Mouse (Mus musculus) heart, adult 2 months (tissue): ENCODE data around the gene Stx2. TPM values are rescaled to one million over a fixed set of nuclear protein-coding genes. Genes with fewer than 3 reads are reported as not detected.
"Not testable (repeated sequence)": the region's sequence is repeated elsewhere in the genome, so short reads cannot be mapped to it uniquely, and the experiment has no call there.

Experiments used
- DNase-seq, 2 experiments: peaks; one replicate each; pipeline ENCODE4 v3.0.0; 2021
- H3K27ac ChIP-seq: fragments of 200-600 bp; 2 replicates; pipeline ENCODE4 v1.8.1; 2022
- H3K27me3 ChIP-seq: fragments of 200-500 bp; 2 replicates; pipeline ENCODE4 v1.6.1; 2012; ENCODE audit warnings: mild to moderate bottlenecking, low read length, inconsistent platforms, mixed read lengths; ENCODE audit not compliant: control insufficient read depth, insufficient read depth
- H3K36me3 ChIP-seq: fragments of 200-500 bp; 2 replicates; pipeline ENCODE4 v1.6.1; 2012; ENCODE audit warnings: low read length, inconsistent platforms; ENCODE audit not compliant: control insufficient read depth, insufficient read depth
- H3K4me1 ChIP-seq: fragments of 200-500 bp; 2 replicates; pipeline ENCODE4 v1.6.1; 2011; ENCODE audit warnings: low read length; ENCODE audit not compliant: control insufficient read depth, insufficient read depth
- H3K4me3 ChIP-seq: fragments of 200-600 bp; 2 replicates; pipeline ENCODE4 v1.8.1; 2022
- H3K79me2 ChIP-seq: fragments of 200-500 bp; replicated peaks from 2 replicates; pipeline ENCODE4 v1.6.1; 2012; ENCODE audit warnings: mild to moderate bottlenecking, inconsistent platforms, low read length, moderate library complexity, mixed read lengths; ENCODE audit not compliant: control insufficient read depth, insufficient read depth
- H3K9ac ChIP-seq: fragments of 200-500 bp; 2 replicates; pipeline ENCODE4 v1.6.1; 2012; ENCODE audit warnings: low read depth, mild to moderate bottlenecking, control low read depth, inconsistent platforms, low read length, mixed read lengths
- CTCF ChIP-seq: fragments of 200-600 bp; IDR thresholded peaks from 2 replicates; pipeline ENCODE4 v1.8.1; 2022; ENCODE audit warnings: antibody characterized with exemption, mild to moderate bottlenecking, moderate library complexity
- EP300 ChIP-seq: fragments of 200-500 bp; IDR thresholded peaks from 2 replicates; pipeline ENCODE4 v1.6.1; 2011; ENCODE audit warnings: low read depth, low read length, control low read depth; ENCODE audit not compliant: insufficient read depth
- POLR2A ChIP-seq: fragments of 200-500 bp; IDR thresholded peaks from 2 replicates; pipeline ENCODE4 v1.6.1; 2011; ENCODE audit warnings: mild to moderate bottlenecking, low read depth, low read length, control low read depth; ENCODE audit not compliant: insufficient read depth
- WGBS: fragments of 180-500 bp; shearing (Covaris S2); methylation state at CpG from one replicate; pipeline ENCODE4 v1.1.7; 2018; 5-methylcytosine and 5-hydroxymethylcytosine counted together
- intact Hi-C: fragments of 180-260 bp; cut with DNase I; formaldehyde crosslinking; loops from one replicate; pipeline ENCODE4 v1.15.1; 2025
- polyA plus RNA-seq: library from polyadenylated mRNA; depleted of rRNA; stranded (reverse); fragments of >200 nt; gene quantifications from 2 replicates; pipeline ENCODE4 v1.2.3, GENCODE M21; 2012
- total RNA-seq, 2 experiments: library from RNA; stranded (reverse); gene quantifications; 2 replicates each; pipeline ENCODE4 v1.2.3; 2021

Gene Stx2
- total and polyA plus RNA-seq, 3 experiments: 12.0 to 17.1 (median 14.2) TPM

- WGBS: 89% methylated on average over 3 of the region's 3 CpGs
- no peak for DNase-seq
- Histone ChIP-seq H3K79me2 (no peaks in the 10 kb centered on the region), H3K27ac (no peak overlapping the region), H3K4me3 (no peak overlapping the region), H3K9ac (no peak overlapping the region), H3K4me1 (no peaks in the 10 kb centered on the region), H3K27me3 (no peaks in the 10 kb centered on the region), H3K36me3 (no peaks in the 10 kb centered on the region)
- intact Hi-C loops: no loop called here
- TF ChIP-seq EP300: no peak
- no peak for TF ChIP-seq CTCF
- TF ChIP-seq POLR2A: no peak
These were observed 49.5 kb downstream of the Stx2 start for GRCm38 (mm10) chr5:128958916-128959315.

GRCm38 (mm10) chr5:128954371-128954770, 54.0 kb downstream of the Stx2 start:
- H3K4me3 ChIP-seq, H3K4me1 ChIP-seq, H3K36me3 ChIP-seq, intact Hi-C loops, H3K27me3 ChIP-seq, DNase-seq, H3K79me2 ChIP-seq, H3K9ac ChIP-seq, H3K27ac ChIP-seq: not testable (repeated sequence)
- peak; percentile 51 for TF ChIP-seq CTCF
- 86% methylated on average over 5 of the region's 5 CpGs for WGBS

GRCm38 (mm10) chr5:128953278-128954070, 54.9 kb downstream of the Stx2 start, which contains the start of gene Rimbp2:
Gene Rimbp2 (minus strand): TSS chr5:128953486.
- Histone ChIP-seq H3K4me3 (no peak within 1 kb of the TSS), H3K79me2 (no peaks in the 10 kb centered on the region), H3K27ac (no peak within 1 kb of the TSS), H3K27me3 (no peaks in the 10 kb centered on the region), H3K4me1 (no peaks in the 10 kb centered on the region), H3K36me3 (no peaks in the 10 kb centered on the region), H3K9ac (no peak within 1 kb of the TSS)
- no peak for DNase-seq
- intact Hi-C loops: no loop called here
- 12% methylated on average over 17 of the region's 17 CpGs for whole genome bisulfite sequencing
- TF ChIP-seq CTCF (no peak), EP300 (no peak)

- H3K79me2 ChIP-seq: no peaks in the 10 kb centered on the region
- H3K9ac ChIP-seq: no peak overlapping the region
- H3K27me3 ChIP-seq: no peaks in the 10 kb centered on the region
- WGBS: 3% methylated on average over 35 of the region's 35 CpGs
- no peak overlapping the region for H3K4me3 ChIP-seq
- no peak overlapping the region for H3K27ac ChIP-seq
- no peaks in the 10 kb centered on the region for H3K4me1 ChIP-seq
- DNase-seq: no peak
- TF ChIP-seq EP300 (no peak), POLR2A (no peak), CTCF (no peak)
- H3K36me3 ChIP-seq: no peaks in the 10 kb centered on the region
- intact Hi-C loops: no loop called here
These were observed 55.8 kb downstream of the Stx2 start for GRCm38 (mm10) chr5:128952291-128953195.

- Histone ChIP-seq H3K79me2 (no peaks in the 10 kb centered on the region), H3K9ac (no peak overlapping the region), H3K4me3 (no peak overlapping the region), H3K36me3 (no peaks in the 10 kb centered on the region), H3K4me1 (no peaks in the 10 kb centered on the region), H3K27ac (no peak overlapping the region), H3K27me3 (no peaks in the 10 kb centered on the region)
- 30% methylated on average over 4 of the region's 4 CpGs for WGBS
- TF ChIP-seq POLR2A (no peak), EP300 (no peak), CTCF (no peak)
- intact Hi-C loops: no loop called here
- no peak for DNase-seq
These were observed 56.9 kb downstream of the Stx2 start for GRCm38 (mm10) chr5:128951472-128951871.

GRCm38 (mm10) chr5:128947093-128947492, 61.3 kb downstream of the Stx2 start:
- Histone ChIP-seq H3K4me3 (no peak overlapping the region), H3K36me3 (no peaks in the 10 kb centered on the region), H3K27ac (no peak overlapping the region), H3K9ac (no peak overlapping the region), H3K27me3 (no peaks in the 10 kb centered on the region), H3K4me1 (no peaks in the 10 kb centered on the region), H3K79me2 (no peaks in the 10 kb centered on the region)
- intact Hi-C loops: no loop called here
- WGBS: 64% methylated on average over 5 of the region's 5 CpGs
- peak; percentile 63 for TF ChIP-seq CTCF
- TF ChIP-seq EP300: no peak
- DNase-seq: no peak
